Mouse (Mus musculus) activated CD4-positive, CD25-positive, alpha-beta regulatory T cell, adult 9 weeks (primary cell): ENCODE results near the gene Kdm1b. TPM values are rescaled to one million over a fixed set of nuclear protein-coding genes. Genes with fewer than 3 reads are reported as not detected.

ENCODE experiments used
- polyA plus RNA-seq: library from polyadenylated mRNA; unstranded; fragments of 100-300 nt; shearing (Covaris generic); gene quantifications from one replicate; pipeline ENCODE4 v1.2.1, GENCODE M21; 2017

Gene Kdm1b
- 31.5 TPM for polyA plus RNA-seq

GRCm38 (mm10) chr13:47043030-47043680, at the start of gene Kdm1b:
Gene Kdm1b (plus strand): TSS chr13:47043499.

DNA sequence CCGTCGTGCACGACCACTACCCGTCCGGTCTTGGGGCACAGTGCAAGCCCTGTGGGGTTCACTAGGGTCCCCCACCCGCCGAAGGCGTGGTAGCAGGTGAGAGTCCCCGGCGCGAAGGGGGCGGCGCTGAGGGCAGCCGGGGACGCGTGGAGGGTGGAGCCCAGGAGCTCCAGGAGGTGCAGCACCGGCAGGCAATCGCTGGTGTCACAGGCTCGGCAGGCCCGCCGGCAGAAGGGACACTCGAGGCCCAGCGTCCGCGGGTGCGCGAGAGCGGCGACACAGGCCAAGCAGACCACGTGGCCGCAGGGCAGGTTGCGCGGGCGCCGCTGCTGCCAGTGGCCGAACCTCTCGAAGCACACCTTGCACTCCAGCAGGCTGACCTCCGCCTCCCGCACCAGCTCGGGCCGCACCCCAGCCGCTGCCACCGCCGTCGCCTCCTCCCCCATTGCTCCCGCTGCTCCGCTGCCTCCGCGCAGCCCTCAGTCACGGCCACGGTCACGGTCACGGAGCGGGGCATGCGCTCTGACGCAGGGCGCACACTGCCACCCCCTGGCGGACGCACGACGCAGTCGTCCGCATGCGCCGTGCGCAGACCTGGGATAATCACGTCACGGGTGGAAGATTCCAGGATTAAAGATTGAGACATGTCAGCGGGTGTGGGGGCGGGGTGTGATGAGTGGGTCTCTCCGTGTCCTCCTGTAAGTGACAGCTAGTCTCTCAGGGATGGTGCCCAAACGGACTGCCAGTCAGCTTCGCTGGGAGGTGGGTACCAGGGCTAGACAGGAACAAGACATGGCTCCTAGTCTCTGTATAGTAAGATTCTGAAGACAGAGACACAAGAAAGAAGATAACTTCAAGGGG, 28.7 kb upstream of the Kdm1b start, which contains the start of gene Nhlrc1:
Gene Nhlrc1 (minus strand): TSS at position 517 of the 861 bp plus-strand sequence.

DNA sequence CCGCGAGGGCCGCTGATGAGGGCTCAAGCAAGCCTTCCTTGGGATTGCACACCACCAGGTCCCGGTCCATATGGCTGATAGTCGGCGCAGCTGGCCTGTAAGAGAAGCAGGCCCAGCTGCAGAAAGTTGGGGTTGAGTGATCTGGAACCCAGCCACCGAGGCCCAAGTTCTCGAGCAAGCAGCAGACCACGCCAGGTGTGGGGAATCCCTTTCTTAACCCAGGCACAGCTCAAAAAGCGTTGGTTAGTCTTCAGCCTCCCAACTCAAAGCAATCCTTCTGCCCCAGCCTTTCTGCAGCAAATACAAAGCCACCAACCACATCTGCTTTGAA, 1.3 kb downstream of the Kdm1b start, which contains the start of gene Tpmt:
Gene Tpmt (minus strand): TSS at position 121 of the 331 bp plus-strand sequence.

DNA sequence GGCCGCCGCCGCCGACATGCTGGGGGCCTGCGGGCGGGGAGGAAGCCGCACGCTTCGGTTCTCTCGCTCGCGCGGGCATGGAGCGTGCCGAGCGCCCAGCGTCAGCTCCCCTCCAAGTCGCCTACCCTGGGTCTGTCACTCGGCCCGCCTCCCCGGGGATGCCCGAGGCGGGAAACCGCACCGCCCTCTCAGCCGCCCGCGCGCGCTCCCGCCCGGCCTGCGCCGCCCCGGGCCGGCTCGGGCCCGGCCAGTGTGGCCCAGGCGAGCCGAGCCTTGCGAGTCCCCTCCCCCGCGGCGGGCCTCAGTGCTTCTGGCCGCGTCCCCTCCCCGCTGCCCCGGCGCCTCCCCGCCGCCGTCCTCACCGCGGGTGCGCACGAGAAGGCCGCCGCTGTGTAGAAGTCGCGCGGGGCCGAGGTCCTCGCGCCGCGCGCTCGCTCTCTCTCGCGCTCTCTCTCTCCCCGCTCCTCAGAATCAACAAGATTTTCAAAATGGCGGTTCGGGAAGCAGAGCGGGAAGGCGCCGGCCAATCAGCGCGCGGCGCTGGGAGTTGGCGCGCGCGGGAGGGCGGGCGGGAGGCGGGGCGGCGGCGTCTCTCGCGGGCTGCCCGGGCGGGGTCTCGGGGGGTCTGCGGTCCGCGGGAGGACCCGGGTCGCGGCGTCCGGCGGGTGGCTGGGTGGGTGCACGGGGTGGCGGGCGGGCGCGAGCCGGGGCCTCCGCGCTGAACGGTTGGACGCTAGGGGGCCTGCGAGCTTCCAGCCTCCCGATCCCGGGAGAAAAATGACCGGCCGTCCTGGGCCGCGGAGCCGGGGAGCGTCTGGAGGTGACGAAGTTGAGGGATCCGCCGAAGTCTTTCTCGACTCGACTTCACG, 62.6 kb downstream of the Kdm1b start, which contains the start of gene Dek:
Gene Dek (minus strand): TSS at position 491 of the 869 bp plus-strand sequence.

DNA sequence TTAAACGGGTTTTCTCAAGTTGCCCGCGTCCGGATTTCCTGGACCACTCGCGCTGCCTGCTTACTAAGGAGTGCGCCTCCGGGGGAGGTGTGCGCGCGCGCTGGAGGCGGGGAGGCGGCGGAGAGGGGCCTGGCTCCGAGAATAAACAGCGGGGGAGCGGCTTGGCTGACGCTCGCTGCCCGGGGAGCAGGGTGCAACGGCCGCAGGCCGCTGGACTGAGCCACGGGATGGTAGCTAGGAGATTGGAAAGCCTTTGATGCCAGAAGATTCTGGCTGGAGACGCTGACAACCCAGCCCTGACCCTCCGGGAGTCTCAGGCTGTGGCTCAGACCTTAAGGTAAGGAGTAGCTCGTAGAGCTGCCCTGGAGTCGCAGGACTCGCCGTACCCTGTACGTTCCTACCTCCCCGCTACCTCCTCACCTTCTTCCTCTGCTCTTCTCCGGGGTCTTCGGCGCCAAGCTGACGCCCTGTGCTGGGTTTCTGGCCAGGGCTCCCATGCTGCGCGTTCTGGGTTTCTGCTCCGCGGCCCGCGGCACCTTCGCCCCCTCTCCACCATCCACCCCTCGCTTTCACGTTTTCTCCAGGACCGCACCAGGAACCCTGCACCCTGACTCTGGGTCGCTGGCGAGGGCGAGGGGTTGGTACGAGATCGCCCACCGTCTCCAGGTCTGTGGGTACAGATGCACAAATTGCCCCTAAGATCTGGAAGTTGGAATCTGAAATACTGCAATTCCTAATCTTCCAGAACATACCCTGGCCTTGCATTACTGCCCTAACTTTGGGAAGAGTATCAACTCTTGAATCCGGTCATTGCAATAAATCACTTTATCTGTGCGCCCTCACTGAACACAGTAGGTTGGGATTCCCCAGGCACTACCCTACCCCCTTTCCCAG, 79.5 kb downstream of the Kdm1b start, which contains the start of gene Rnf144b:
Gene Rnf144b (plus strand): TSS at position 120 of the 894 bp plus-strand sequence.

Other genes with a start within 250 kb of the Kdm1b start
- 6.0 TPM for gene Kif13a, start 113.6 kb upstream of the Kdm1b start, polyA plus RNA-seq
- 0.28 TPM for gene Nhlrc1, start 28.6 kb upstream of the Kdm1b start, polyA plus RNA-seq
- 4.3 TPM for gene Tpmt, start 1.2 kb downstream of the Kdm1b start, polyA plus RNA-seq
- 79.2 TPM for gene Dek, start 62.7 kb downstream of the Kdm1b start, polyA plus RNA-seq
- 0.23 TPM for gene Rnf144b, start 79.2 kb downstream of the Kdm1b start, polyA plus RNA-seq